Mouse (Mus musculus) embryonic facial prominence, embryonic 15.5 days (tissue): Measurements from ENCODE around the gene 1520401A03Rik. TPM values are rescaled to one million over a fixed set of nuclear protein-coding genes. Genes with fewer than 3 reads are reported as not detected.

Experiments used
- ATAC-seq: fragments of 200-750 bp; cut with Nextera tagmentation; 2 replicates; pipeline ENCODE4 v1.8.0; 2017; ENCODE audit warnings: low read depth, moderate TSS enrichment; ENCODE audit not compliant: insufficient number of reproducible peaks, low FRiP score, low TSS enrichment
- H3K27ac ChIP-seq: fragments of 300-500 bp; sonication (generic); replicated peaks from 2 replicates; pipeline ENCODE4 v1.5.1; 2015; ENCODE audit warnings: mild to moderate bottlenecking, inconsistent platforms
- H3K27me3 ChIP-seq: fragments of 300-500 bp; sonication (generic); 2 replicates; pipeline ENCODE4 v1.6.1; 2015; ENCODE audit warnings: inconsistent platforms
- H3K36me3 ChIP-seq: fragments of 300-500 bp; sonication (generic); 2 replicates; pipeline ENCODE4 v1.6.1; 2015; ENCODE audit warnings: mild to moderate bottlenecking, inconsistent platforms
- H3K4me1 ChIP-seq: fragments of 300-500 bp; sonication (generic); 2 replicates; pipeline ENCODE4 v1.6.1; 2015; ENCODE audit warnings: inconsistent platforms
- H3K4me2 ChIP-seq: fragments of 300-500 bp; sonication (generic); replicated peaks from 2 replicates; pipeline ENCODE4 v1.6.1; 2015; ENCODE audit warnings: mild to moderate bottlenecking, inconsistent platforms
- H3K4me3 ChIP-seq: fragments of 300-500 bp; sonication (generic); replicated peaks from 2 replicates; pipeline ENCODE4 v1.5.1; 2015; ENCODE audit warnings: mild to moderate bottlenecking, inconsistent platforms
- H3K9ac ChIP-seq: fragments of 300-500 bp; sonication (generic); 2 replicates; pipeline ENCODE4 v1.6.1; 2015; ENCODE audit warnings: inconsistent platforms
- H3K9me3 ChIP-seq: fragments of 300-500 bp; sonication (generic); replicated peaks from 2 replicates; pipeline ENCODE4 v1.6.1; 2016; ENCODE audit warnings: inconsistent platforms
- WGBS: fragments of 180-500 bp; shearing (Covaris S2); methylation state at CpG from one replicate; pipeline ENCODE4 v1.1.7; 2015; 5-methylcytosine and 5-hydroxymethylcytosine counted together
- polyA plus RNA-seq: library from polyadenylated mRNA; unstranded; fragments of >200 nt; fragmentation: Nextera tagmentation; extraction: Ambion mirVana; gene quantifications from 2 replicates; pipeline ENCODE4 v1.2.1, GENCODE M21; 2015

1520401A03Rik gene
- polyA plus RNA-seq, 1 experiment from 2014 or later: 1.1 TPM

DNA sequence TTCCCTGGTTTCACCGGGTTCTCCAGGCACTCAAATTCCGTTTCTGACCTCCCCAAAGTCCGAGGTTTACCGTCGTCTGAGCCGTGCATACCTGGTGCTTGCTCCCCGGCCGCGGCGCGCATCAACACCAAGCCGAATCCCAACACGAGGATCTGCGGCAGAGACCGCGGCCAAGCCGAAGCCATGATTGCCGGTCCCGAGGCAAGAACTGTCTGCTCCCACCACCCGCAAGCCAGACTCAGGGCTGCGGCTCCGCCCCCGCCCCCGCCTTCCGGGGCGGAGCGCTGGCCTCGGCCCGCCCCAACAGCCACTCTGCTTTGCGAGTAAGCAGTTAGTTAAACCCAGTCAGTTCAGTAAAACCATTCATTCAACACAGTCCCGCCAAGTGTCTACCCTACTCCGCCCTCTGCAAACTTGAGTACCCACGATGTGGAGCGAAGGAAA lies 45.3 kb downstream of the 1520401A03Rik start, which contains the start of gene Tnfrsf12a:
Gene Tnfrsf12a, minus strand, starts transcription at position 233 of the 444 bp plus-strand sequence.
- WGBS: under 1% methylated on average over 34 of the region's 34 CpGs
- peak within 1 kb of the TSS; percentile 29; the same call in 1 of the 2 replicates for H3K9ac ChIP-seq
- H3K27ac ChIP-seq: peak within 1 kb of the TSS; percentile 75
- peak within 1 kb of the TSS; percentile 97 for H3K4me2 ChIP-seq
- H3K4me3 ChIP-seq: peak within 1 kb of the TSS; percentile 73
- peak; percentile 68 for ATAC-seq
- peaks cover 47% of the 10 kb centered on the region for H3K4me1 ChIP-seq
- no peaks in the 10 kb centered on the region for H3K9me3 ChIP-seq
- peaks cover 41% of the 10 kb centered on the region for H3K27me3 ChIP-seq
- H3K36me3 ChIP-seq: no peaks in the 10 kb centered on the region

DNA sequence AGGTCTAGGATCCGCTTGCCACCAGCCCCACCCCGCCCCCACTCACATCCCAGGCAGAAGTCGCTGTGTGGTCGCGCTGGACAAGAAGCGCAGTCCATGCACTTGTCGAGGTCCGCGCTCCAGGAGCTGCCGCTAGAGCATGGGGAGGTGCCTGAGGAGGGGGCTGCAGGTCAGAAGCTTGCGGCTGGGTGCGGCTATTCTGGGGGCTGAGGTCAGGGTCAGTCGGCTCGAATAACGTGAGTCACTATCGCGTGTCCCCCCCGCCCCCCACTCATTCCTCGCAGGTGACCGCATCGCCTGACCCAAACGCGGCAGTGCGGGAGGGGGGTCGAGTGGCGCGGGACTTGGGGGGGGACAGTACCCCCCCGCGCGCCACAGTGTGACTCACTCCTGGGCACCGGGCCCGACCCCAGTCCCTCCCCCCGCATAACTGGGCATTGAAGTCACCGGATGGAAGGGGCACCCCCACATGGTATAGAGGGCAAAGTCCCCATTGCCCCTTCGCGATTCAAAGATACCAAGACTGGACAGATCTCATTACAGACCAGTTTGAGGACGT lies 46.0 kb downstream of the 1520401A03Rik start:
- Histone ChIP-seq H3K36me3 (no peaks in the 10 kb centered on the region), H3K9me3 (no peaks in the 10 kb centered on the region), H3K4me2 (peak overlapping the region; percentile 97), H3K9ac (peak overlapping the region; percentile 29; the same call in 1 of the 2 replicates), H3K4me1 (peaks cover 47% of the 10 kb centered on the region), H3K27me3 (peaks cover 34% of the 10 kb centered on the region), H3K27ac (peak overlapping the region; percentile 51), H3K4me3 (peak overlapping the region; percentile 73)
- no peak for ATAC-seq
- WGBS: under 1% methylated on average over 37 of the region's 37 CpGs

DNA sequence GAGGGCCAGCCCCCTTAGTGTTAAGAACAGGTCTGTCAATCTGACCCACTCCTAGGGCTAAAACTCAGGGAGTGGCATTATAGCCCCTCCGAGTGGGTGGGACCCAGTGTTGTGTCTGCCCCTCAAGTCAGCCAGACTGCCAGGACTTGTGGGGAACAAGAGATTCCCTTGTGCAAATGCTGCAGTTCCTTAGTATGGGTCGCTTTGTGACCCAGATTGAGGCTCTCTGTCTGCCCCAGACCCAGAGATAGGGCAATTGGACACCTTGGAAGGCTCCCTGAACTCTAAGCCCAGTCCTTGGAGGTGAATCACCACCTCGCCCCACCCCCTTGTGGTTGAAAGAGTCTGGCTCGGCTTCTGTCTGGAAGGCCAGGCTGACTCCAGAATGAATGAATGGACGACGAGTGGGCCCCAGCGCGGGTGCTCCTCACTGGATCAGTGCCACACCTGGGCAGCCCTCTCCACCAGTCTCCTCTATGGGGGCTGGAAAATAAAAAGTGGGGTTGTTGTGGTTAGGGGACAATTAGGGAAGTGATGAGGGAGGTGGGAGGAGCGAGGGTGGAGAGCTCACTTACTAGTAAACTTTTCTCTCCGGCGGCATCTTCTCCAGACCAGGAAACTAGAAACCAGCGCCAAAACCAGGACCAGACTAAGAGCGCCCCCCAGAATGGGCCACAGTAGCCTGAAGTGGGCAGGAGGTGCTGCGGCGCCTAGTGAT lies 46.9 kb downstream of the 1520401A03Rik start:
- peak overlapping the region; percentile 97 for H3K4me2 ChIP-seq
- H3K27me3 ChIP-seq: peaks cover 26% of the 10 kb centered on the region
- no peak overlapping the region for H3K9ac ChIP-seq
- H3K27ac ChIP-seq: peak overlapping the region; percentile 76
- peaks cover 47% of the 10 kb centered on the region for H3K4me1 ChIP-seq
- H3K4me3 ChIP-seq: peak overlapping the region; percentile 73
- H3K36me3 ChIP-seq: peaks cover under 1% of the 10 kb centered on the region; the same call in 1 of the 2 replicates
- 9% methylated on average over 15 of the region's 15 CpGs for WGBS
- no peak for ATAC-seq
- no peaks in the 10 kb centered on the region for H3K9me3 ChIP-seq

DNA sequence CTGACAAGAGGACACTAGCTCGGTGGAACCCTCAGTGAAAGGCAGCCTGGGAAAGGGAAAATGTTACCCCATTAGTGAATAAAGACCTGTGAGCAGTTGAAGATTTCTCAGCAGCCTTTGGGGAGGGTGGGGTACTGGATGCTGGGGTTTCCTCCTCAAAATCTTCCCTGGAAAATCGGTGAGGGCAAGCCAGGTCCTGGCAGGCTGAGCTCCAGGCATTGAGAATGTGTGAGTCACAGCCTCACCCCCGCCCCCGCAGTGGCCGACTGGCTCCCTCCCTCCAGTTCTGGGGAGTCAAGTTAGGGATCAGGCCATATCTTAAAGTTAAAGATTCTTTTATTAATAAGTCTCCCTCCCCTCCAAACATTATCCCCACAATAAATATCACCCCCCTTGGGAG lies 47.5 kb downstream of the 1520401A03Rik start:
- Histone ChIP-seq H3K27me3 (peaks cover 20% of the 10 kb centered on the region), H3K27ac (peak overlapping the region; percentile 86), H3K9ac (no peak overlapping the region), H3K4me2 (peak overlapping the region; percentile 97), H3K9me3 (no peaks in the 10 kb centered on the region), H3K36me3 (peaks cover 5% of the 10 kb centered on the region; the same call in 1 of the 2 replicates), H3K4me3 (peak overlapping the region; percentile 73), H3K4me1 (peaks cover 47% of the 10 kb centered on the region)
- 25% methylated on average over 5 of the region's 5 CpGs for WGBS
- ATAC-seq: no peak

DNA sequence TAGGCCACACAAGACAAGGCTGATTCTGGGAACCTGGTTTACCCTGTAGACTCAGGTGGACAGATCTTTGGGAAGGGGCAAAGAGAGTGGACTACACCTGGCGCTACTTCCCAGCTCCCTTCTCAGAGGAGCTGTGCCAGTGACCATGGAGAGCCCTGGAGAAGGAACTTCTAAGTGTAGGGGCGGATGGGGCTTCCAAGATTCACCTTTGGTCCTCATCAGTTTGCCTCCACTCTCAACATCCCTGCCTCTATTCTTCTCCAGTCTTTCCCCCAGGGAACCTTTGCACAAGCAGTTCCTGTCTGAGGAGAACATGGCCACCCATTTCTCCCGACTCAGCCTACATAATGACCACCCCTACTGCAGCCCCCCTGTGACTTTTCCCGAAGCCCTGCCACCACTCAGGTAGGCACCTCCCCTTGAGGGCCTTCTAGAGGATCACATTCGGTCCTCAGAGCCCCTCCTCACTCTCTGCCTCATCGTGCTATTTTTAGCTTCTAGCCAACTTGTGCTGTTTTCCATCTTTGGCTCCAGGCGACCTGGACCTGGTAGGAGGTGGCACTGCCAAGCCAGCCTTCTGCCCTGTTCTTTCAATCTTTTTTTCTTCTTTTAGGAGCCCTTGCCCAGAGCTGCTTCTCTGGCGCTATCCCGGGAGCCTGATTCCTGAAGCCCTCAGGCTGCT lies 48.2 kb downstream of the 1520401A03Rik start:
- no peak for ATAC-seq
- peak overlapping the region; percentile 59 for H3K9ac ChIP-seq
- peaks cover 46% of the 10 kb centered on the region for H3K4me1 ChIP-seq
- WGBS: 23% methylated on average over 9 of the region's 9 CpGs
- peaks cover 13% of the 10 kb centered on the region for H3K27me3 ChIP-seq
- peak overlapping the region; percentile 73 for H3K4me3 ChIP-seq
- H3K36me3 ChIP-seq: peaks cover 12% of the 10 kb centered on the region
- peak overlapping the region; percentile 97 for H3K4me2 ChIP-seq
- H3K9me3 ChIP-seq: no peaks in the 10 kb centered on the region
- peak overlapping the region; percentile 86 for H3K27ac ChIP-seq

DNA sequence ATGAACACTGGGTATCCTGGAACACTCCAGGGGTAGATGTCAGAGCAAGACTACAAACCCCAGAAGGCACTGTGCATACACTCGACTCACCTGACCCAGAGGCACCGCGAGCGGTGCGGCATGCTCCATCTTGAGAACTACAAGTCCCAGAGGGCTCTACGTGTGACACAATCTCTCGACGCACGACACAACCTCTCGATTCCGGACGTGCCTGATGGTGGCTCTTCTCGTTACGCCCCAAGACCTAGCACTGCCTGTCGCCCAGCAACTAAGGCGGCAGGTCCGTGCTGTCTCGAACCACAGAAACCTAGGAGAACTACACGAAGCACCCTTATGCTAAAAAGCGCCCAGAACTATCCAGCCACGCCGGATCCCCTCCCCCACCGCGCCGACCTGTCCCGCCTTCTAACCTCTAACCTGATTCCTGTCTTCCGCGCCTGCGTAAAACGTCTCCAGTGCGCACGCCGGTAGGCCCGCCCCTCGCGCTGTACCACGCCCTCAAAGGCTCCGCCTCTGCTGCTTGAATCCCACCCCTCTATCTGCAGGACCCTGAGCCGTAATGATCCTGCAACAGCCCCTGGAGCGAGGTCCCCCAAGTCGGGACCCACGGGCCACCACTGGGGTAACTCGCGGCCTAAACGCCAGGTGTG lies 49.0 kb downstream of the 1520401A03Rik start, which contains the start of the genes Hcfc1r1 and Thoc6:
Gene Hcfc1r1, plus strand, starts transcription at position 173 of the 650 bp plus-strand sequence.
Gene Thoc6, minus strand, starts transcription at position 459 of the 650 bp plus-strand sequence.
- H3K4me1 ChIP-seq: peaks cover 42% of the 10 kb centered on the region
- H3K9ac ChIP-seq: peak within 1 kb of the TSS; percentile 59
- 0% methylated on average over 45 of the region's 45 CpGs for WGBS
- H3K27me3 ChIP-seq: peaks cover 4% of the 10 kb centered on the region
- H3K27ac ChIP-seq: peak within 1 kb of the TSS; percentile 86
- H3K36me3 ChIP-seq: peaks cover 21% of the 10 kb centered on the region
- ATAC-seq: peak; percentile 90
- no peaks in the 10 kb centered on the region for H3K9me3 ChIP-seq
- peak within 1 kb of the TSS; percentile 73 for H3K4me3 ChIP-seq
- peak within 1 kb of the TSS; percentile 97 for H3K4me2 ChIP-seq

DNA sequence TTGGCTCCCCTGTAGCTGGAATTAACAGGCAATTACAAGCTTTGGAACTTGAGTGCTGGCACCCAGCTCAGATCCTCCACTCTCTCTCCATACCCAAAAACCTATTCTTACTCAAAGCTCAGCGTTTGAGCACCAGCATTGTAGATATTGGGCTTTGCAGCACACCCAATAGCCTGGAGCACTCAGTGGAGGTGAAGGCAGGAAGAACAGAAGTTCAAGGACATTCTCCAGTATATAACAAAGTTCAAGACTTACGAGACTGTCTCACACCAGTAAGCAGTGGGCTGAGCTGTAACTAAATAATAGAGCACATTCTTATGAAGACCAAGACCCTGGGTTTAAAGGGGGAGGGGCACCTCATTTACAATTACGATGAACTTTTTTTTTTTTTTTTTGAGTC lies 49.8 kb downstream of the 1520401A03Rik start:
- Histone ChIP-seq H3K4me2 (peak overlapping the region; percentile 97), H3K9me3 (no peaks in the 10 kb centered on the region), H3K36me3 (peaks cover 22% of the 10 kb centered on the region), H3K4me1 (peaks cover 41% of the 10 kb centered on the region), H3K9ac (0 out of 2 replicates have a peak overlapping the region, but pooled peaks have one; percentile 44), H3K27ac (no peak overlapping the region), H3K4me3 (peak overlapping the region; percentile 73), H3K27me3 (no peaks in the 10 kb centered on the region)
- no peak for ATAC-seq
- 63% methylated on average over 3 of the region's 3 CpGs for WGBS

DNA sequence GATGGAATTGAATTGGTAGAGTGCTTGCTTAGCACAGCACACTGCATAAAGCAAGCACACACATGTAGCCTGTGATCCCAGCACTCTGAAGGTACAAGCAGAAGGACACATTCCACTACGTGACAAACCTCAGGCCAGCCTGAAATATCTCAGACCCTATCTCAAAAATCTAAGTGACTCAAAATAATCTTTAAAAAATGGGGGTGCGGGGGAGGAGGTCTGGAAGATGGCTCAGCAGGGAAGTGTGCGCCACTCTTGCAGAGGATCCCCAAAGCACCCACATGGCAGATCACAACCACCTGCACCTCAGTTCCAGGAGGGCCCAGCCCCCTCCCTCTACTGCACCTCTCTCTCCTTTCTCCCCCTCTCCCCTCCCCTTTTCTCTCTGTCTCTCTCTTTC lies 51.1 kb downstream of the 1520401A03Rik start:
- Histone ChIP-seq H3K9ac (no peak overlapping the region), H3K4me2 (no peak overlapping the region), H3K27ac (no peak overlapping the region), H3K36me3 (peaks cover 33% of the 10 kb centered on the region), H3K9me3 (no peaks in the 10 kb centered on the region), H3K27me3 (no peaks in the 10 kb centered on the region), H3K4me1 (peaks cover 33% of the 10 kb centered on the region), H3K4me3 (no peak overlapping the region)
- ATAC-seq: no peak
- 92% methylated on average over 3 of the region's 3 CpGs for WGBS

DNA sequence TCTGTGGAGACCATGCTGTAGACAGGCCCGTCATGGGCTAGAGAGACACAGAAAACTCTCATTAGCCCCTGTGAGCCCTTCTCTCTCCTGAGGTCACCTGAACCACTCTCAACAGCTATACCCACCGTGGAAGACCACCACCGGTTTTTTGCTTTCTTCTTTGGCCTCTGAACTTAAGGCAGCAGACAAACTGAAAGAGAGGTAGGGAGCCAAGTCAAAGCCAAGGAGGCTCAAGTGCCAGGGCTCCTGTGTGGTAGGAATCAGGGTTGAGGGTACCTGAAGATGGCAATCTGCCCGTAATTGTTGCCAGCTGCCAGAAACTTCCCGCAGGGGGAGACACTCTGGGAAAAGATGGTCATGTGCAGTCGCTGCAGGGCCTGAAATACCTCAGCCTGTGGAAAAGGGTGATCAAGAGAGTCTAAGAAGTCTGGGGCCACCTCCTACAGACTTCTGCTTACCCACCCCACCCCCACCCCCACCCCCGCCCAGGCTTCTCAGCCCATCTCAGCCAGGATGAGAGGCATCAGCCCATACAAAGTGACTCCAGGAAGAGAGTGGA lies 52.0 kb downstream of the 1520401A03Rik start:
- Histone ChIP-seq H3K9me3 (no peaks in the 10 kb centered on the region), H3K4me3 (no peak overlapping the region), H3K27me3 (no peaks in the 10 kb centered on the region), H3K36me3 (peaks cover 36% of the 10 kb centered on the region), H3K9ac (no peak overlapping the region), H3K27ac (no peak overlapping the region), H3K4me1 (peaks cover 24% of the 10 kb centered on the region), H3K4me2 (no peak overlapping the region)
- WGBS: 88% methylated on average over 7 of the region's 7 CpGs
- ATAC-seq: no peak

DNA sequence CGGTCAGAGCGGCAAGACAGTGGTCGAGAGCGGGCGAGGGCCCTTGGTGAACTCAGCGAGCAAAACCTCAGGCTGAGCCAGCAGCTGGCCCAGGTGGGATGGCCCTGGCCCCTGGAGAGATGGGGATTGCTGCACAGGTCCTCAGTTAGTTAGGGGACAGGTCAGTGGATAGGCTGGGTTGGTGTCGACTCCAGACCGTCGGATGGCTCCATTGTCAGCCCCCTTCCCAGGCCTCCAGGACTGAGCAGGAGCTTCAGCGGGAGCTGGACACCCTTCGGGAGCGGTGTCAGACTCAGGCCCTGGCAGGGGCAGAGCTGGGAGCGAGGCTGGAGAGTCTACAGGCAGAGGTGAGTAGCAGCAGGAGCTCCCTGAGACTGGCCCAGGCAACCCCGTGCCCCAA lies 57.1 kb downstream of the 1520401A03Rik start:
- no peak overlapping the region for H3K4me2 ChIP-seq
- no peak overlapping the region for H3K9ac ChIP-seq
- H3K27ac ChIP-seq: no peak overlapping the region
- WGBS: 77% methylated on average over 14 of the region's 14 CpGs
- peaks cover 25% of the 10 kb centered on the region for H3K27me3 ChIP-seq
- peaks cover 34% of the 10 kb centered on the region for H3K36me3 ChIP-seq
- no peak overlapping the region for H3K4me3 ChIP-seq
- H3K4me1 ChIP-seq: peaks cover 15% of the 10 kb centered on the region
- ATAC-seq: no peak
- no peaks in the 10 kb centered on the region for H3K9me3 ChIP-seq
